In genomic region chr16:32171031-32171731, GRCm38 (mm10) we compare ENCODE assay signal across 20 mouse cellular contexts. TPM values are rescaled to one million over a fixed set of nuclear protein-coding genes. Genes with fewer than 3 reads are reported as not detected.
DNase-seq lines count a peak whose midpoint lies in the region; ATAC-seq and TF ChIP-seq lines count a peak whose summit lies in the region.
"Had no signal": no experiment of that assay in that cellular context is flagged by ENCODE, and none has a peak within 500 bp of the region (broad histone marks: within the 10 kb centered on the region; RNA-seq: fewer than 3 reads in every experiment).

No protein-coding gene starts in this region.

- H3K4me2 ChIP-seq in liver, embryonic 11.5 days = no peak overlapping the region
- H3K4me2 ChIP-seq: hindbrain, embryonic 15.5 days; liver, embryonic 12.5 days; lung, embryonic 15.5 days; neural tube, embryonic 15.5 days had no signal

- no peak for ATAC-seq in liver, embryonic 11.5 days (replicated peaks; ENCODE audit: low FRiP score)
- peak; percentile 80 for ATAC-seq in megakaryocyte progenitor cell, adult 5-6 weeks (replicated peaks; ENCODE audit: poor library complexity)
- ATAC-seq: intestine, postnatal 0 days; liver, embryonic 12.5 days had no signal

- peak; percentile 38 for DNase-seq in liver, adult 2 months (ENCODE audit: extremely low read depth, low read depth, low spot score)
- no peak for DNase-seq in liver, embryonic 11.5 days (ENCODE audit: low spot score)
- peak; percentile 40 for DNase-seq in A20 (ENCODE audit: low read depth, low spot score)
- no peak for DNase-seq in urinary bladder, adult 2 months (ENCODE audit: low spot score)
- no peak for DNase-seq in hindbrain, embryonic 10.5 days (ENCODE audit: low spot score)
- DNase-seq: cerebellum, adult 8-10 months; gastrocnemius, postnatal 36 days had no signal

- H3K79me2 ChIP-seq in liver, adult 2 months (ENCODE audit: control insufficient read depth, insufficient read depth, low read length) = no peaks in the 10 kb centered on the region

- no peak overlapping the region for H3K9ac ChIP-seq in liver, adult 2 months (ENCODE audit: low read depth, low read length)
- no peak overlapping the region for H3K9ac ChIP-seq in liver, embryonic 11.5 days (ENCODE audit: low read depth, low read length)
- H3K9ac ChIP-seq: hindbrain, embryonic 15.5 days; liver, embryonic 12.5 days; lung, embryonic 15.5 days; neural tube, embryonic 15.5 days had no signal

- no peaks in the 10 kb centered on the region for H3K27me3 ChIP-seq in liver, adult 2 months (ENCODE audit: control insufficient read depth, insufficient read depth, low read length)
- no peaks in the 10 kb centered on the region for H3K27me3 ChIP-seq in liver, embryonic 11.5 days (replicated peaks; ENCODE audit: control insufficient read depth, insufficient read depth, low read length)
- H3K27me3 ChIP-seq in hindbrain, embryonic 10.5 days (ENCODE audit: insufficient read depth, poor library complexity, severe bottlenecking) = peaks cover under 1% of the 10 kb centered on the region; the same call in 1 of the 2 replicates
- H3K27me3 ChIP-seq: liver, embryonic 12.5 days; lung, embryonic 15.5 days; neural tube, embryonic 15.5 days had no signal

- H3K4me1 ChIP-seq in liver, adult 2 months (ENCODE audit: control insufficient read depth, insufficient read depth, low read length) = 0 out of 2 replicates have a peak, but pooled peaks cover 1% of the 10 kb centered on the region
- H3K4me1 ChIP-seq in liver, embryonic 11.5 days (replicated peaks; ENCODE audit: control insufficient read depth, insufficient read depth, low read length) = peaks cover under 1% of the 10 kb centered on the region; the same call in 1 of the 2 replicates
- peaks cover 2% of the 10 kb centered on the region; the same call in 1 of the 2 replicates for H3K4me1 ChIP-seq in bone marrow, adult 2 months (ENCODE audit: control insufficient read depth, insufficient read depth, low read length)
- 0 out of 2 replicates have a peak, but pooled peaks cover 3% of the 10 kb centered on the region for H3K4me1 ChIP-seq in hindbrain, embryonic 10.5 days (replicated peaks)
- H3K4me1 ChIP-seq: hindbrain, embryonic 15.5 days; lung, embryonic 15.5 days; neural tube, embryonic 15.5 days had no signal

- no peaks in the 10 kb centered on the region for H3K9me3 ChIP-seq in liver, embryonic 11.5 days (ENCODE audit: control insufficient read depth, low read length)
- H3K9me3 ChIP-seq in hindbrain, embryonic 10.5 days = no peaks in the 10 kb centered on the region
- H3K9me3 ChIP-seq: hindbrain, embryonic 15.5 days; liver, embryonic 12.5 days; lung, embryonic 15.5 days; midbrain, embryonic 10.5 days; neural tube, embryonic 15.5 days had no signal

- no peaks in the 10 kb centered on the region for H3K36me3 ChIP-seq in liver, adult 2 months (ENCODE audit: control insufficient read depth, insufficient read depth, low read length)
- no peaks in the 10 kb centered on the region for H3K36me3 ChIP-seq in liver, embryonic 11.5 days (ENCODE audit: control insufficient read depth, insufficient read depth, low read length)
- no peaks in the 10 kb centered on the region for H3K36me3 ChIP-seq in hindbrain, embryonic 10.5 days
- H3K36me3 ChIP-seq: hindbrain, embryonic 15.5 days; liver, embryonic 12.5 days; lung, embryonic 15.5 days; midbrain, embryonic 10.5 days; neural tube, embryonic 15.5 days had no signal

- 88% methylated on average over 5 of the region's 5 CpGs for WGBS in liver, adult 2 months
- 71% methylated on average over 5 of the region's 5 CpGs for WGBS in liver, embryonic 11.5 days
- 48% methylated on average over 5 of the region's 5 CpGs for WGBS in bone marrow, adult 2 months
- WGBS in hindbrain, embryonic 10.5 days = 85% methylated on average over 5 of the region's 5 CpGs

- TF ChIP-seq POLR2A in liver, adult 2 months (IDR thresholded peaks at IDR 0.05; ENCODE audit: extremely low read depth, insufficient read depth, low read length) = no peak
- TF ChIP-seq POLR2A in bone marrow, adult 2 months (IDR thresholded peaks at IDR 0.05; ENCODE audit: borderline replicate concordance, control insufficient read depth, low read depth, low read length) = no peak

- TF ChIP-seq CTCF in liver, adult 2 months (IDR thresholded peaks at IDR 0.05; ENCODE audit: low read depth, low read length) = no peak
- no peak for TF ChIP-seq CTCF in bone marrow, adult 2 months (IDR thresholded peaks at IDR 0.05; ENCODE audit: control insufficient read depth, insufficient read depth, low read length)

- H3K27ac ChIP-seq in liver, adult 2 months (replicated peaks; ENCODE audit: insufficient read depth, low read depth, low read length) = peak overlapping the region; percentile 23; the same call in 1 of the 2 replicates
- no peak overlapping the region for H3K27ac ChIP-seq in liver, embryonic 11.5 days (ENCODE audit: low read depth, low read length)
- H3K27ac ChIP-seq in bone marrow, adult 2 months (ENCODE audit: control insufficient read depth, insufficient read depth, low read depth, low read length, poor library complexity) = peak overlapping the region; percentile 44
- no peak overlapping the region for H3K27ac ChIP-seq in hindbrain, embryonic 10.5 days
- H3K27ac ChIP-seq: hindbrain, embryonic 15.5 days; liver, embryonic 12.5 days; lung, embryonic 15.5 days; midbrain, embryonic 10.5 days; neural tube, embryonic 15.5 days had no signal

- H3K4me3 ChIP-seq in liver, adult 2 months (ENCODE audit: insufficient read depth, low read depth, low read length) = no peak overlapping the region
- H3K4me3 ChIP-seq in liver, embryonic 11.5 days (ENCODE audit: low read depth, low read length) = no peak overlapping the region
- no peak overlapping the region for H3K4me3 ChIP-seq in bone marrow, adult 2 months (replicated peaks; ENCODE audit: control insufficient read depth, low read depth, low read length)
- no peak overlapping the region for H3K4me3 ChIP-seq in hindbrain, embryonic 10.5 days
- H3K4me3 ChIP-seq: hindbrain, embryonic 15.5 days; liver, embryonic 12.5 days; lung, embryonic 15.5 days; midbrain, embryonic 10.5 days; myocyte; neural tube, embryonic 15.5 days had no signal

RNA-seq across cellular contexts. Expression of gene Nrros, which starts 5.8 kb away (rescaled TPM):
- 4.1 and 5.3 TPM in 2 replicates for total RNA-seq in liver, adult 2 months (2014; rRNA removed)
- 3.1 and 5.9 TPM in 2 replicates for polyA plus RNA-seq in liver, adult 2 months (2012; rRNA removed)
- polyA plus RNA-seq in liver, embryonic 11.5 days (2014; fragmentation: Nextera tagmentation; extraction: Ambion mirVana) = 34.4 and 35.4 TPM in 2 replicates
- polyA plus RNA-seq in bone marrow, adult 2 months (2011; ENCODE audit: insufficient read depth, insufficient read length, low replicate concordance, missing spikeins) = 22.6 and 50.5 TPM in 2 replicates
- 180 and 190 TPM in 2 replicates for total RNA-seq in megakaryocyte progenitor cell, adult 5-6 weeks (2015)
- total RNA-seq in megakaryocyte progenitor cell, adult 5-6 weeks (2017) = 116 and 133 TPM in 2 replicates
- 19.4 TPM in 2 replicates for polyA plus RNA-seq in urinary bladder, adult 2 months (2012; rRNA removed)
- polyA plus RNA-seq in hindbrain, embryonic 10.5 days (2016; fragmentation: Nextera tagmentation; extraction: Ambion mirVana) = 7.8 and 11.1 TPM in 2 replicates
- polyA plus RNA-seq: myocyte had no signal

RNA-seq across cellular contexts. Expression of gene Bex6, which starts 8.4 kb away (rescaled TPM):
- not detected in 2 replicates for total RNA-seq in liver, adult 2 months (2014; rRNA removed)
- not detected in 2 replicates for polyA plus RNA-seq in liver, adult 2 months (2012; rRNA removed)
- 0.62 and 1.2 TPM in 2 replicates for polyA plus RNA-seq in liver, embryonic 11.5 days (2014; fragmentation: Nextera tagmentation; extraction: Ambion mirVana)
- polyA plus RNA-seq in bone marrow, adult 2 months (2011; ENCODE audit: insufficient read depth, insufficient read length, low replicate concordance, missing spikeins) = 3.3 and 6.1 TPM in 2 replicates
- total RNA-seq in megakaryocyte progenitor cell, adult 5-6 weeks (2015) = 103 and 110 TPM in 2 replicates
- total RNA-seq in megakaryocyte progenitor cell, adult 5-6 weeks (2017) = 81.8 and 101 TPM in 2 replicates
- polyA plus RNA-seq in urinary bladder, adult 2 months (2012; rRNA removed) = 0.14 and 0.24 TPM in 2 replicates
- not detected in 2 replicates for polyA plus RNA-seq in hindbrain, embryonic 10.5 days (2016; fragmentation: Nextera tagmentation; extraction: Ambion mirVana)
- total RNA-seq: adrenal gland, adult 18-20 months; gastrocnemius, postnatal 36 days; left cerebral cortex, postnatal 36 days had no signal
- polyA plus RNA-seq: embryonic facial prominence, embryonic 14.5 days; hindbrain, embryonic 15.5 days; kidney, embryonic 16.5 days; midbrain, embryonic 10.5 days; myocyte; neural tube, embryonic 15.5 days had no signal

Comparison
In these comparisons a context has a peak if more than half of its experiments do, and no peak if none do; other contexts are left out.
1. DNase-seq: peak in liver, adult 2 months (single experiment) and A20 (single experiment); none in liver, embryonic 11.5 days (single experiment), urinary bladder, adult 2 months (single experiment) and hindbrain, embryonic 10.5 days (single experiment).
2. H3K27ac ChIP-seq: peak in liver, adult 2 months (single experiment) and bone marrow, adult 2 months (single experiment); none in liver, embryonic 11.5 days (single experiment) and hindbrain, embryonic 10.5 days (single experiment).